Mouse (Mus musculus) erythroid progenitor cell, adult 5-6 weeks (primary cell): Measurements from ENCODE around the gene Rad18. TPM values are rescaled to one million over a fixed set of nuclear protein-coding genes. Genes with fewer than 3 reads are reported as not detected.

Source experiments
- ATAC-seq: replicated peaks from 2 replicates; pipeline ENCODE4 v1.8.0; 2016; ENCODE audit warnings: moderate number of reproducible peaks, mild to moderate bottlenecking, moderate TSS enrichment, inconsistent platforms; ENCODE audit not compliant: poor library complexity, low FRiP score, severe bottlenecking
- total RNA-seq, 2 experiments: library from RNA; stranded (forward) in 1 of 2; stranded (reverse) in 1 of 2; fragments of 150-400 nt in 1 of 2; fragments of 186-747, 209-891 nt in 1 of 2; gene quantifications; 2 replicates each; pipeline versions ENCODE4 v1.2.3 to v1.2.4; 2015 to 2017; ENCODE audit warnings: low replicate concordance in 2 of 2

Gene Rad18
- total RNA-seq, 2 experiments from 2014 or later = 45.6 to 50.3 TPM

GRCm38 (mm10) chr6:112688033-112688432, 8.5 kb downstream of the Rad18 start:
- no peak for ATAC-seq

GRCm38 (mm10) chr6:112686485-112686884, 10.0 kb downstream of the Rad18 start:
- no peak for ATAC-seq

- ATAC-seq = peak; percentile 88
Measured at GRCm38 (mm10) chr6:112684065-112684464, 12.4 kb downstream of the Rad18 start.

- ATAC-seq = no peak
Measured at GRCm38 (mm10) chr6:112632071-112632470, 64.4 kb downstream of the Rad18 start.

GRCm38 (mm10) chr6:112630291-112630690, 66.2 kb downstream of the Rad18 start:
- ATAC-seq = no peak

GRCm38 (mm10) chr6:112628301-112628700, 68.2 kb downstream of the Rad18 start:
- ATAC-seq = no peak

- ATAC-seq = no peak
Measured at GRCm38 (mm10) chr6:112622321-112622720, 74.2 kb downstream of the Rad18 start.

- no peak for ATAC-seq
Measured at GRCm38 (mm10) chr6:112620027-112620426, 76.5 kb downstream of the Rad18 start.

- no peak for ATAC-seq
Measured at GRCm38 (mm10) chr6:112617728-112618318, 78.7 kb downstream of the Rad18 start.

- no peak for ATAC-seq
Measured at GRCm38 (mm10) chr6:112609027-112609426, 87.5 kb downstream of the Rad18 start.

GRCm38 (mm10) chr6:112603866-112604265, 92.6 kb downstream of the Rad18 start:
- no peak for ATAC-seq

- ATAC-seq = no peak
Measured at GRCm38 (mm10) chr6:112594971-112595370, 101.5 kb downstream of the Rad18 start.

GRCm38 (mm10) chr6:112587912-112588311, 108.6 kb downstream of the Rad18 start:
- ATAC-seq = no peak

GRCm38 (mm10) chr6:112586999-112587398, 109.5 kb downstream of the Rad18 start:
- ATAC-seq = no peak

GRCm38 (mm10) chr6:112584961-112585360, 111.5 kb downstream of the Rad18 start:
- ATAC-seq = no peak

GRCm38 (mm10) chr6:112582022-112582421, 114.5 kb downstream of the Rad18 start:
- ATAC-seq = no peak

GRCm38 (mm10) chr6:112577198-112577597, 119.3 kb downstream of the Rad18 start:
- no peak for ATAC-seq

GRCm38 (mm10) chr6:112574558-112574957, 121.9 kb downstream of the Rad18 start:
- ATAC-seq = no peak

- ATAC-seq = no peak
Measured at GRCm38 (mm10) chr6:112570413-112570812, 126.1 kb downstream of the Rad18 start.
